Mouse (Mus musculus) heart, embryonic 14.5 days (tissue): ENCODE measurements around the gene Sox18. TPM values are rescaled to one million over a fixed set of nuclear protein-coding genes. Genes with fewer than 3 reads are reported as not detected.
A peak's percentile ranks its signal among the peaks of the same experiment; 100 is the strongest.

ENCODE experiments used
- ATAC-seq: fragments of 200-750 bp; cut with Nextera tagmentation; 2 replicates; pipeline ENCODE4 v1.8.0; 2017; ENCODE audit warnings: low read depth, moderate TSS enrichment; ENCODE audit not compliant: insufficient number of reproducible peaks, insufficient read depth, low FRiP score
- H3K27ac ChIP-seq, 2 experiments: fragments of 200-500 bp in 1 of 2; fragments of 300-500 bp in 1 of 2; sonication (generic) in 1 of 2; replicated peaks in 1 of 2; 2 replicates each; pipeline ENCODE4 v1.5.1; 2012 to 2014; ENCODE audit warnings: low read depth in 2 of 2, low read length in 2 of 2, control low read depth in 1 of 2, mild to moderate bottlenecking in 1 of 2, mixed read lengths in 1 of 2; ENCODE audit not compliant: control insufficient read depth in 1 of 2, insufficient read depth in 1 of 2
- H3K27me3 ChIP-seq: fragments of 300-500 bp; sonication (generic); 2 replicates; pipeline ENCODE4 v1.6.1; 2014; ENCODE audit warnings: mild to moderate bottlenecking, low read length, control low read depth; ENCODE audit not compliant: control insufficient read depth, insufficient read depth
- H3K36me3 ChIP-seq: fragments of 300-500 bp; sonication (generic); 2 replicates; pipeline ENCODE4 v1.6.1; 2014; ENCODE audit warnings: mild to moderate bottlenecking, control low read depth, low read length, mixed read lengths; ENCODE audit not compliant: control insufficient read depth, insufficient read depth
- H3K4me1 ChIP-seq, 2 experiments: fragments of 200-500 bp in 1 of 2; fragments of 300-500 bp in 1 of 2; sonication (generic) in 1 of 2; 2 replicates each; pipeline ENCODE4 v1.6.1; 2012 to 2014; ENCODE audit warnings: low read length in 2 of 2, control low read depth in 1 of 2, mixed read lengths in 1 of 2; ENCODE audit not compliant: control insufficient read depth in 2 of 2, insufficient read depth in 2 of 2
- H3K4me2 ChIP-seq: fragments of 300-500 bp; sonication (generic); 2 replicates; pipeline ENCODE4 v1.6.1; 2014; ENCODE audit warnings: mild to moderate bottlenecking, low read length
- H3K4me3 ChIP-seq, 2 experiments: fragments of 200-500 bp in 1 of 2; fragments of 300-500 bp in 1 of 2; sonication (generic) in 1 of 2; 2 replicates each; pipeline ENCODE4 v1.5.1; 2012 to 2014; ENCODE audit warnings: low read length in 2 of 2, mild to moderate bottlenecking in 2 of 2, control low read depth in 1 of 2, low read depth in 1 of 2, moderate library complexity in 1 of 2; ENCODE audit not compliant: control insufficient read depth in 1 of 2, insufficient read depth in 1 of 2
- H3K9ac ChIP-seq: fragments of 300-500 bp; sonication (generic); 2 replicates; pipeline ENCODE4 v1.6.1; 2014; ENCODE audit warnings: mild to moderate bottlenecking, low read length
- H3K9me3 ChIP-seq: fragments of 300-500 bp; sonication (generic); 2 replicates; pipeline ENCODE4 v1.6.1; 2016; ENCODE audit warnings: low read length, control low read depth; ENCODE audit not compliant: control insufficient read depth
- WGBS: fragments of 180-500 bp; shearing (Covaris S2); extraction: QIAGEN DNeasy Blood & Tissue Kit; methylation state at CpG from one replicate; pipeline ENCODE4 v1.1.7; 2014; 5-methylcytosine and 5-hydroxymethylcytosine counted together
- polyA plus RNA-seq: library from polyadenylated mRNA; unstranded; fragments of >200 nt; fragmentation: Nextera tagmentation; extraction: Ambion mirVana; gene quantifications from 2 replicates; pipeline ENCODE4 v1.2.1, GENCODE M21; 2014

Gene Sox18
- polyA plus RNA-seq, 1 experiment from 2014 or later = 44.1 TPM

DNA sequence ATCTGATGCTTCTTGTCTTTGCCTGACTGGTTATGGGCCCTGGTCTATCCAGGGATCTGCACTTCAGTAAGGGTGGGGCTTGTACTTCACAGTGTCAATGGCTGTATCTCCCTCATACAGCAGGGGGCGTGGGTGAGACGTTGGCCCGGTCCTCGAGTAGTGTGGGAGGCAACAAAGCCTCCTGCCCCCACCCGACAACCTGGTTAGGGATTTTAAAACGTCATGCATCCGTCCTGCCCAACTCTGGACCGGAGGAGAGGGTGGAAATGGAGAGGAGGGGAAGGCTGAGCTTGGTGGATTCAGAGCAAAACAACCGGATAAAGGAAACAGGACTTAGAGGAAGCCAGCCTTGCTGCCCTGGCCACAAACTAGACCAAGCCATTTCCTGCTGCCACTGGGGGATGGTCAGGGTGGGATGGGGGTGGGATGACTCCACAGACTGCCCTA lies 11.8 kb downstream of the Sox18 start:
- H3K4me2 ChIP-seq = peak overlapping the region; percentile 19; the same call in 1 of the 2 replicates
- peak overlapping the region; percentile 23 to 34; a peak in 3 of 4 replicates for H3K27ac ChIP-seq
- H3K4me3 ChIP-seq = no peak overlapping the region
- H3K27me3 ChIP-seq = no peaks in the 10 kb centered on the region
- H3K9ac ChIP-seq = no peak overlapping the region; the same call in 1 of the 2 replicates
- WGBS = 9% methylated on average over 9 of the region's 9 CpGs
- peaks cover 22% of the 10 kb centered on the region for H3K36me3 ChIP-seq
- peaks cover 7 to 11% of the 10 kb centered on the region in 2 experiments; a peak in 2 of 4 replicates for H3K4me1 ChIP-seq
- no peaks in the 10 kb centered on the region for H3K9me3 ChIP-seq
- ATAC-seq = peak; percentile 80

- Histone ChIP-seq H3K9me3 (no peaks in the 10 kb centered on the region), H3K4me2 (peak overlapping the region; percentile 19; the same call in 1 of the 2 replicates), H3K4me3 (no peak overlapping the region), H3K27me3 (no peaks in the 10 kb centered on the region), H3K36me3 (peaks cover 28% of the 10 kb centered on the region), H3K9ac (peak overlapping the region; percentile 30), H3K27ac (peak overlapping the region; percentile 23 to 34; a peak in 2 of 4 replicates), H3K4me1 (peaks cover 7 to 11% of the 10 kb centered on the region in 2 experiments; a peak in 2 of 4 replicates)
- ATAC-seq = peak; percentile 11; the same call in 1 of the 2 replicates
- WGBS = 30% methylated on average over 17 of the region's 17 CpGs
Observed at GRCm38 (mm10) chr2:181658930-181659555, 12.4 kb downstream of the Sox18 start.

- H3K4me1 ChIP-seq = peaks cover 9 to 13% of the 10 kb centered on the region in 2 experiments; a peak in 2 of 4 replicates
- H3K27ac ChIP-seq = 0 out of 4 replicates have a peak overlapping the region, but pooled peaks of 1 of the 2 experiments have one; percentile 34
- H3K4me3 ChIP-seq = no peak overlapping the region
- H3K4me2 ChIP-seq = no peak overlapping the region
- no peaks in the 10 kb centered on the region for H3K9me3 ChIP-seq
- no peaks in the 10 kb centered on the region for H3K27me3 ChIP-seq
- no peak for ATAC-seq
- H3K9ac ChIP-seq = no peak overlapping the region
- 84% methylated on average over 7 of the region's 7 CpGs for WGBS
- peaks cover 31% of the 10 kb centered on the region for H3K36me3 ChIP-seq
Observed at GRCm38 (mm10) chr2:181658528-181658927, 12.9 kb downstream of the Sox18 start.

GRCm38 (mm10) chr2:181657441-181657840 lies 14.0 kb downstream of the Sox18 start:
- WGBS = 50% methylated on average over 2 of the region's 2 CpGs
- no peak for ATAC-seq
- H3K36me3 ChIP-seq = peaks cover 40% of the 10 kb centered on the region

GRCm38 (mm10) chr2:181656734-181657133 lies 14.7 kb downstream of the Sox18 start, which contains the start of gene Gm29797:
Gm29797 (plus strand) TSS chr2:181657034.
- no peaks in the 10 kb centered on the region for H3K9me3 ChIP-seq
- no peak within 1 kb of the TSS for H3K9ac ChIP-seq
- H3K4me2 ChIP-seq = no peak within 1 kb of the TSS
- no peaks in the 10 kb centered on the region for H3K27me3 ChIP-seq
- H3K4me1 ChIP-seq = peaks cover 4 to 14% of the 10 kb centered on the region in 2 experiments; a peak in 1 of 4 replicates
- H3K4me3 ChIP-seq = no peak within 1 kb of the TSS
- no peak within 1 kb of the TSS for H3K27ac ChIP-seq
- no peak for ATAC-seq
- WGBS = 69% methylated on average over 3 of the region's 3 CpGs
- peaks cover 47% of the 10 kb centered on the region for H3K36me3 ChIP-seq

More at GRCm38 (mm10) chr2:181657441-181657840, 14.0 kb downstream of the Sox18 start:
- H3K4me1 ChIP-seq = peaks cover 4 to 14% of the 10 kb centered on the region in 2 experiments; a peak in 1 of 4 replicates
- no peak overlapping the region for H3K4me3 ChIP-seq
- no peaks in the 10 kb centered on the region for H3K27me3 ChIP-seq
- H3K9me3 ChIP-seq = no peaks in the 10 kb centered on the region
- H3K4me2 ChIP-seq = no peak overlapping the region
- no peak overlapping the region for H3K27ac ChIP-seq
- no peak overlapping the region for H3K9ac ChIP-seq

GRCm38 (mm10) chr2:181653523-181653922 lies 17.9 kb downstream of the Sox18 start:
- WGBS = 80% methylated on average over 1 of the region's 1 CpGs
- H3K9me3 ChIP-seq = no peaks in the 10 kb centered on the region

GRCm38 (mm10) chr2:181653065-181653464 lies 18.4 kb downstream of the Sox18 start:
- Histone ChIP-seq H3K4me2 (no peak overlapping the region), H3K36me3 (peaks cover 84% of the 10 kb centered on the region), H3K9ac (no peak overlapping the region), H3K4me1 (peaks cover 4 to 9% of the 10 kb centered on the region in 2 experiments; a peak in 1 of 4 replicates), H3K27me3 (no peaks in the 10 kb centered on the region), H3K4me3 (no peak overlapping the region), H3K9me3 (no peaks in the 10 kb centered on the region), H3K27ac (no peak overlapping the region)
- ATAC-seq = no peak

More at GRCm38 (mm10) chr2:181653523-181653922, 17.9 kb downstream of the Sox18 start:
- peaks cover 4 to 9% of the 10 kb centered on the region in 2 experiments; a peak in 1 of 4 replicates for H3K4me1 ChIP-seq
- ATAC-seq = no peak
- no peak overlapping the region for H3K4me2 ChIP-seq
- H3K9ac ChIP-seq = no peak overlapping the region
- no peaks in the 10 kb centered on the region for H3K27me3 ChIP-seq
- H3K4me3 ChIP-seq = no peak overlapping the region
- no peak overlapping the region for H3K27ac ChIP-seq
- peaks cover 79% of the 10 kb centered on the region for H3K36me3 ChIP-seq
